Mouse (Mus musculus) cerebellum, adult 2 months (tissue): ENCODE measurements at regions not wholly inside any gene's neighbourhood (a gene's known extent, or its start where the extent isn't known, plus 50 kb on each side); places are given as distances from the start of the nearest gene placed in this dataset.

Experiments used
- CTCF ChIP-seq: fragments of 200-500 bp; IDR thresholded peaks from 2 replicates; pipeline ENCODE4 v1.5.1; 2011; ENCODE audit warnings: low read depth, mild to moderate bottlenecking, control low read depth, low read length, moderate library complexity, borderline replicate concordance; ENCODE audit not compliant: insufficient read depth
- POLR2A ChIP-seq: fragments of 200-500 bp; IDR thresholded peaks from 2 replicates; pipeline ENCODE4 v1.6.1; 2011; ENCODE audit warnings: low read length, control low read depth, borderline replicate concordance; ENCODE audit not compliant: insufficient read depth

GRCm38 (mm10) chr8:35237279-35237678 is 528.3 kb upstream of the Gm19410 start:
- TF ChIP-seq POLR2A (no peak), CTCF (no peak)
